Mouse (Mus musculus): ENCODE results near the gene Fam117a. TPM values are rescaled to one million over a fixed set of nuclear protein-coding genes. Genes with fewer than 3 reads are reported as not detected.

Fam117a gene
- polyA plus RNA-seq, 1 experiment from 2014 or later, result 2.7 TPM

GRCm38 (mm10) chr11:95309510-95310006 lies 27.3 kb upstream of the Fam117a start:
- Histone ChIP-seq H3K36me3 (ENCODE audit: control insufficient read depth, insufficient read depth) (peaks cover 4% of the 10 kb centered on the region; the same call in 1 of the 2 replicates), H3K4me1 (replicated peaks; ENCODE audit: control insufficient read depth, insufficient read depth, low read length) (peaks cover 20% of the 10 kb centered on the region), H3K4me2 (ENCODE audit: low read length) (peak overlapping the region; percentile 93), H3K9me3 (ENCODE audit: control insufficient read depth, low read length) (no peaks in the 10 kb centered on the region), H3K27ac (ENCODE audit: low read length) (peak overlapping the region; percentile 96), H3K4me3 (replicated peaks; ENCODE audit: low read length) (peak overlapping the region; percentile 97), H3K27me3 (replicated peaks; ENCODE audit: control insufficient read depth, insufficient read depth, low read length) (no peaks in the 10 kb centered on the region), H3K9ac (replicated peaks; ENCODE audit: low read depth, low read length) (peak overlapping the region; percentile 94)
- WGBS, result under 1% methylated on average over 37 of the region's 37 CpGs
- ATAC-seq, result peak; percentile 95

GRCm38 (mm10) chr11:95310007-95310647 lies 26.7 kb upstream of the Fam117a start, which contains the start of gene Kat7:
TSS of gene Kat7 (minus strand) at chr11:95310246.
- Histone ChIP-seq H3K27ac (ENCODE audit: low read length) (peak within 1 kb of the TSS; percentile 96), H3K4me3 (replicated peaks; ENCODE audit: low read length) (peak within 1 kb of the TSS; percentile 97), H3K9ac (replicated peaks; ENCODE audit: low read depth, low read length) (peak within 1 kb of the TSS; percentile 94), H3K4me1 (replicated peaks; ENCODE audit: control insufficient read depth, insufficient read depth, low read length) (peaks cover 20% of the 10 kb centered on the region), H3K9me3 (ENCODE audit: control insufficient read depth, low read length) (no peaks in the 10 kb centered on the region), H3K27me3 (replicated peaks; ENCODE audit: control insufficient read depth, insufficient read depth, low read length) (no peaks in the 10 kb centered on the region), H3K36me3 (ENCODE audit: control insufficient read depth, insufficient read depth) (peaks cover 4% of the 10 kb centered on the region; the same call in 1 of the 2 replicates), H3K4me2 (ENCODE audit: low read length) (peak within 1 kb of the TSS; percentile 93)
- under 1% methylated on average over 42 of the region's 42 CpGs for WGBS
- peak; percentile 92 for ATAC-seq

- Histone ChIP-seq H3K4me2 (ENCODE audit: low read length) (peak overlapping the region; percentile 84), H3K9me3 (ENCODE audit: control insufficient read depth, low read length) (no peaks in the 10 kb centered on the region), H3K9ac (replicated peaks; ENCODE audit: low read depth, low read length) (peak overlapping the region; percentile 66), H3K4me3 (replicated peaks; ENCODE audit: low read length) (peak overlapping the region; percentile 97), H3K27me3 (replicated peaks; ENCODE audit: control insufficient read depth, insufficient read depth, low read length) (no peaks in the 10 kb centered on the region), H3K27ac (ENCODE audit: low read length) (peak overlapping the region; percentile 76), H3K36me3 (ENCODE audit: control insufficient read depth, insufficient read depth) (no peaks in the 10 kb centered on the region), H3K4me1 (replicated peaks; ENCODE audit: control insufficient read depth, insufficient read depth, low read length) (peaks cover 20% of the 10 kb centered on the region)
- whole genome bisulfite sequencing, result 4% methylated on average over 17 of the region's 17 CpGs
- ATAC-seq, result no peak
Observed at GRCm38 (mm10) chr11:95310648-95311424, 26.0 kb upstream of the Fam117a start.

- WGBS, result 11% methylated on average over 5 of the region's 5 CpGs
- Histone ChIP-seq H3K27ac (ENCODE audit: low read length) (no peak overlapping the region), H3K4me3 (replicated peaks; ENCODE audit: low read length) (no peak overlapping the region; the same call in 1 of the 2 replicates), H3K9me3 (ENCODE audit: control insufficient read depth, low read length) (no peaks in the 10 kb centered on the region), H3K4me1 (replicated peaks; ENCODE audit: control insufficient read depth, insufficient read depth, low read length) (peaks cover 20% of the 10 kb centered on the region), H3K27me3 (replicated peaks; ENCODE audit: control insufficient read depth, insufficient read depth, low read length) (no peaks in the 10 kb centered on the region), H3K9ac (replicated peaks; ENCODE audit: low read depth, low read length) (no peak overlapping the region; the same call in 1 of the 2 replicates), H3K36me3 (ENCODE audit: control insufficient read depth, insufficient read depth) (no peaks in the 10 kb centered on the region), H3K4me2 (ENCODE audit: low read length) (peak overlapping the region; percentile 84)
- ATAC-seq, result no peak
Observed at GRCm38 (mm10) chr11:95311425-95311807, 25.4 kb upstream of the Fam117a start.

- H3K4me1 ChIP-seq (replicated peaks; ENCODE audit: control insufficient read depth, insufficient read depth, low read length), result peaks cover 8% of the 10 kb centered on the region
- WGBS, result 83% methylated on average over 7 of the region's 7 CpGs
- no peaks in the 10 kb centered on the region for H3K36me3 ChIP-seq (ENCODE audit: control insufficient read depth, insufficient read depth)
- H3K4me2 ChIP-seq (ENCODE audit: low read length), result no peak overlapping the region
- H3K27me3 ChIP-seq (replicated peaks; ENCODE audit: control insufficient read depth, insufficient read depth, low read length), result no peaks in the 10 kb centered on the region
- H3K4me3 ChIP-seq (replicated peaks; ENCODE audit: low read length), result no peak overlapping the region
- ATAC-seq, result no peak
- H3K27ac ChIP-seq (ENCODE audit: low read length), result no peak overlapping the region
- H3K9me3 ChIP-seq (ENCODE audit: control insufficient read depth, low read length), result no peaks in the 10 kb centered on the region
- H3K9ac ChIP-seq (replicated peaks; ENCODE audit: low read depth, low read length), result no peak overlapping the region
Observed at GRCm38 (mm10) chr11:95315215-95315955, 21.4 kb upstream of the Fam117a start.

- Histone ChIP-seq H3K27ac (ENCODE audit: low read length) (no peak overlapping the region), H3K27me3 (replicated peaks; ENCODE audit: control insufficient read depth, insufficient read depth, low read length) (no peaks in the 10 kb centered on the region), H3K9ac (replicated peaks; ENCODE audit: low read depth, low read length) (no peak overlapping the region), H3K36me3 (ENCODE audit: control insufficient read depth, insufficient read depth) (no peaks in the 10 kb centered on the region), H3K4me3 (replicated peaks; ENCODE audit: low read length) (no peak overlapping the region), H3K9me3 (ENCODE audit: control insufficient read depth, low read length) (no peaks in the 10 kb centered on the region), H3K4me1 (replicated peaks; ENCODE audit: control insufficient read depth, insufficient read depth, low read length) (no peaks in the 10 kb centered on the region), H3K4me2 (ENCODE audit: low read length) (no peak overlapping the region)
- 92% methylated on average over 9 of the region's 9 CpGs for WGBS
- ATAC-seq, result no peak
Observed at GRCm38 (mm10) chr11:95318116-95318515, 18.7 kb upstream of the Fam117a start.

- WGBS, result 58% methylated on average over 1 of the region's 1 CpGs
- Histone ChIP-seq H3K9me3 (ENCODE audit: control insufficient read depth, low read length) (no peaks in the 10 kb centered on the region), H3K4me3 (replicated peaks; ENCODE audit: low read length) (no peak overlapping the region)
Observed at GRCm38 (mm10) chr11:95319506-95319905, 17.3 kb upstream of the Fam117a start.

GRCm38 (mm10) chr11:95320010-95320409 lies 16.8 kb upstream of the Fam117a start:
- no peaks in the 10 kb centered on the region for H3K9me3 ChIP-seq (ENCODE audit: control insufficient read depth, low read length)
- H3K9ac ChIP-seq (replicated peaks; ENCODE audit: low read depth, low read length), result no peak overlapping the region
- no peak overlapping the region for H3K4me3 ChIP-seq (replicated peaks; ENCODE audit: low read length)
- no peak for ATAC-seq
- no peaks in the 10 kb centered on the region for H3K4me1 ChIP-seq (replicated peaks; ENCODE audit: control insufficient read depth, insufficient read depth, low read length)
- H3K27me3 ChIP-seq (replicated peaks; ENCODE audit: control insufficient read depth, insufficient read depth, low read length), result no peaks in the 10 kb centered on the region
- 94% methylated on average over 1 of the region's 1 CpGs for WGBS
- no peak overlapping the region for H3K4me2 ChIP-seq (ENCODE audit: low read length)
- H3K36me3 ChIP-seq (ENCODE audit: control insufficient read depth, insufficient read depth), result no peaks in the 10 kb centered on the region
- no peak overlapping the region for H3K27ac ChIP-seq (ENCODE audit: low read length)

More at GRCm38 (mm10) chr11:95319506-95319905, 17.3 kb upstream of the Fam117a start:
- H3K27me3 ChIP-seq (replicated peaks; ENCODE audit: control insufficient read depth, insufficient read depth, low read length), result no peaks in the 10 kb centered on the region
- H3K4me1 ChIP-seq (replicated peaks; ENCODE audit: control insufficient read depth, insufficient read depth, low read length), result no peaks in the 10 kb centered on the region
- no peak for ATAC-seq
- no peak overlapping the region for H3K9ac ChIP-seq (replicated peaks; ENCODE audit: low read depth, low read length)
- H3K27ac ChIP-seq (ENCODE audit: low read length), result no peak overlapping the region
- H3K4me2 ChIP-seq (ENCODE audit: low read length), result no peak overlapping the region
- no peaks in the 10 kb centered on the region for H3K36me3 ChIP-seq (ENCODE audit: control insufficient read depth, insufficient read depth)

- Histone ChIP-seq H3K9ac (replicated peaks; ENCODE audit: low read depth, low read length) (no peak overlapping the region), H3K27me3 (replicated peaks; ENCODE audit: control insufficient read depth, insufficient read depth, low read length) (no peaks in the 10 kb centered on the region), H3K9me3 (ENCODE audit: control insufficient read depth, low read length) (no peaks in the 10 kb centered on the region), H3K36me3 (ENCODE audit: control insufficient read depth, insufficient read depth) (no peaks in the 10 kb centered on the region), H3K4me2 (ENCODE audit: low read length) (no peak overlapping the region), H3K27ac (ENCODE audit: low read length) (no peak overlapping the region), H3K4me3 (replicated peaks; ENCODE audit: low read length) (no peak overlapping the region), H3K4me1 (replicated peaks; ENCODE audit: control insufficient read depth, insufficient read depth, low read length) (no peaks in the 10 kb centered on the region)
- 80% methylated on average over 10 of the region's 10 CpGs for WGBS
- ATAC-seq, result no peak
Observed at GRCm38 (mm10) chr11:95324181-95324580, 12.6 kb upstream of the Fam117a start.

Data from forebrain, embryonic 16.5 days (tissue).